Mouse (Mus musculus) lung, adult 2 months (tissue): ENCODE measurements around the gene Limch1.

Experiments used
- CTCF ChIP-seq: fragments of 200-500 bp; IDR thresholded peaks from 2 replicates; pipeline ENCODE4 v1.5.1; 2011; ENCODE audit warnings: mild to moderate bottlenecking, low read length, control low read depth; ENCODE audit not compliant: insufficient read depth
- POLR2A ChIP-seq: fragments of 200-500 bp; IDR thresholded peaks from 2 replicates; pipeline ENCODE4 v1.6.1; 2011; ENCODE audit warnings: low read depth, mild to moderate bottlenecking, control low read depth, low read length, borderline replicate concordance; ENCODE audit errors: extremely low read depth

DNA sequence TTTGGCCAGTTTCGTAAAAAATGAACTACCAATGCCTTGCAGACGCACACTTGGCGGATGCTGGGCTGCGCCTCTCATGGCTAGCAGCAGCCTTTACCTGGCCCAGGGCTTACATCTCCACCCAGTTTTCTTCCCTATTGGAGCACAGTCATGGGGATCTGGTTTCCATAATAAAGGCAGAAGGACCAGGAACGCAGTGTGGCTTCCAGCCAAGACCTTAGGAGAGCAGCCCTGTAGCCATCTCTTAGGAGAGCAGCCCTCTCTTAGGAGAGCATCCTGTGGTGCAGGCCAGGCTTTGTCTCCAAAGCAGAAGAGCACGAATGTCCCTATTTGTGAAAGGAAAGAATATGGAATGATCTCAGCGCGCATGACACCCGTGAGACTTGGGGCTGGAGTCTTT, 163.3 kb downstream of the Limch1 start:
- TF ChIP-seq CTCF = no peak
- no peak for TF ChIP-seq POLR2A
